Mouse (Mus musculus) lung, postnatal 0 days (tissue): Measurements from ENCODE around the gene Postn. TPM values are rescaled to one million over a fixed set of nuclear protein-coding genes. Genes with fewer than 3 reads are reported as not detected.

Source experiments
- ATAC-seq: fragments of 200-750 bp; cut with Nextera tagmentation; 2 replicates; pipeline ENCODE4 v1.8.0; 2017; ENCODE audit warnings: moderate library complexity
- DNase-seq: peaks from one replicate; pipeline ENCODE4 v3.0.0-alpha.2; 2016; ENCODE audit warnings: low spot score
- H3K27ac ChIP-seq: fragments of 300-500 bp; sonication (generic); 2 replicates; pipeline ENCODE4 v1.5.1; 2014; ENCODE audit warnings: antibody characterized with exemption, mild to moderate bottlenecking, low read length, mixed read lengths
- H3K27me3 ChIP-seq: fragments of 300-500 bp; sonication (generic); replicated peaks from 2 replicates; pipeline ENCODE4 v1.6.1; 2014; ENCODE audit warnings: low read length, mixed read lengths; ENCODE audit not compliant: insufficient read depth
- H3K36me3 ChIP-seq: fragments of 300-500 bp; sonication (generic); 2 replicates; pipeline ENCODE4 v1.6.1; 2014; ENCODE audit warnings: low read length, mixed read lengths; ENCODE audit not compliant: insufficient read depth
- H3K4me1 ChIP-seq: fragments of 300-500 bp; sonication (generic); 2 replicates; pipeline ENCODE4 v1.6.1; 2014; ENCODE audit warnings: antibody characterized with exemption, low read depth, low read length, mixed read lengths; ENCODE audit not compliant: insufficient read depth
- H3K4me2 ChIP-seq: fragments of 300-500 bp; sonication (generic); replicated peaks from 2 replicates; pipeline ENCODE4 v1.6.1; 2014; ENCODE audit warnings: low read depth, mild to moderate bottlenecking, low read length, moderate library complexity, mixed read lengths
- H3K4me3 ChIP-seq: fragments of 300-500 bp; sonication (generic); 2 replicates; pipeline ENCODE4 v1.5.1; 2014; ENCODE audit warnings: low read depth, low read length
- H3K9ac ChIP-seq: fragments of 300-500 bp; sonication (generic); replicated peaks from 2 replicates; pipeline ENCODE4 v1.6.1; 2014; ENCODE audit warnings: low read depth, mild to moderate bottlenecking
- H3K9me3 ChIP-seq: fragments of 300-500 bp; sonication (generic); 2 replicates; pipeline ENCODE4 v1.6.1; 2016; ENCODE audit warnings: low read length, mixed read lengths
- CTCF ChIP-seq: IDR thresholded peaks from 2 replicates; pipeline ENCODE4 v1.5.1; 2016; ENCODE audit warnings: antibody characterized with exemption, mild to moderate bottlenecking
- EP300 ChIP-seq: IDR thresholded peaks from 2 replicates; pipeline ENCODE4 v1.6.1; 2016; ENCODE audit warnings: antibody characterized with exemption, mild to moderate bottlenecking, control low read depth
- WGBS: fragments of 180-500 bp; shearing (Covaris S2); extraction: QIAGEN DNeasy Blood & Tissue Kit; methylation state at CpG from one replicate; pipeline ENCODE4 v1.1.7; 2014; 5-methylcytosine and 5-hydroxymethylcytosine counted together
- polyA plus RNA-seq: library from polyadenylated mRNA; unstranded; fragments of >200 nt; fragmentation: Nextera tagmentation; extraction: Ambion mirVana; gene quantifications from 2 replicates; pipeline ENCODE4 v1.2.1, GENCODE M21; 2015

Postn gene
- polyA plus RNA-seq, 1 experiment from 2014 or later: 199 TPM

DNA sequence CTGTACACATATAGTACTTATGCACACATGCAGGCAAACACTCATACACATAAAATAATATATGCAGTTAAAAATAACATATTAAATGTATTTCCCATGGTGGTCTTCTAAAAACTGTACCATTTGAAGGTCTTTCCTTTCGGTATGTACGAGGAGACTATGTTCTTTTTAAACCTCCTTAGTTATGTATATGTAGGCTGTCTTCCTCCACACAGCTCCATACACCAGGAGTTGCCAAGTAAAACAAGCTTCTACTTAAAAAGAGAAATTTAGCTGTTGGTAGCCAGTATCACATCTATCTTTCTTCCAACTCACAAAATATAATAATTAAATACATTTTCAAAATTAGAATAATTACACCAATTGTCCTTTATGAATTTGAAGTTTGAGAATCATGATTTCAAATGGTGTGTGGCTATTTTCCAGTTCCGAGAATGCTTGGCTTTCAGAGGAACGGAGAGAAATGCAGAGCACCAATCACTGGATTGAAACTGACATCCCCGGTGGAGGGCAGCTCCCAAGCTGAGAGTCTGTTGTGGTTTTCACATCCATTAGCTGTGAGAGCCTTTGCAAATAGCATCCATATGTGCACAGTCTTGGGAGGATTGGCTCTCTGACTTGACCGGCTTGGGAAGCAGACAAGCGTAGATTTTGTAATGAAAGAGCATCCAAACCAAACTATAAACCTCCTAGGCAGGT lies 52.1 kb downstream of the Postn start:
- ATAC-seq: no peak
- 83% methylated on average over 7 of the region's 7 CpGs for WGBS
- Histone ChIP-seq H3K9me3 (no peaks in the 10 kb centered on the region), H3K4me2 (no peak overlapping the region), H3K9ac (no peak overlapping the region), H3K36me3 (no peaks in the 10 kb centered on the region), H3K27ac (no peak overlapping the region), H3K27me3 (no peaks in the 10 kb centered on the region), H3K4me3 (no peak overlapping the region), H3K4me1 (no peaks in the 10 kb centered on the region)
- no peak for DNase-seq
- TF ChIP-seq CTCF: no peak
- no peak for TF ChIP-seq EP300

DNA sequence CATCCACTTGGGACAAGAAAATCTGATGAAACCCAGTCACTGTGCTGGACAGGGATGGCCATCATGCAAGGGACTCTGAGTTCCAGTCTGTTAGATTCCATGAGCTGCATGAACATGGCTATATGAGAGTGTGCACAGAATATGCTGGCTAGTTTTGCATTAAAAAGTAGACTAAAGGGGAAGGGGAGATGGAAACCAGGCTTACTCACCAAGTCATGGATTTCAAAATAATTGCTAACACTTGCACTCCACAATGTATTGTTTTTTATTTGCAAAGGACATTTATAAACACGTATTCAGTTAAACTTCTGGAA lies 52.6 kb downstream of the Postn start:
- Histone ChIP-seq H3K4me1 (no peaks in the 10 kb centered on the region), H3K27ac (no peak overlapping the region), H3K9me3 (no peaks in the 10 kb centered on the region), H3K9ac (no peak overlapping the region), H3K27me3 (no peaks in the 10 kb centered on the region), H3K4me3 (no peak overlapping the region), H3K36me3 (no peaks in the 10 kb centered on the region), H3K4me2 (no peak overlapping the region)
- WGBS: 76% methylated on average over 1 of the region's 1 CpGs
- ATAC-seq (no peak), DNase-seq (no peak)
- no peak for TF ChIP-seq EP300
- no peak for TF ChIP-seq CTCF

DNA sequence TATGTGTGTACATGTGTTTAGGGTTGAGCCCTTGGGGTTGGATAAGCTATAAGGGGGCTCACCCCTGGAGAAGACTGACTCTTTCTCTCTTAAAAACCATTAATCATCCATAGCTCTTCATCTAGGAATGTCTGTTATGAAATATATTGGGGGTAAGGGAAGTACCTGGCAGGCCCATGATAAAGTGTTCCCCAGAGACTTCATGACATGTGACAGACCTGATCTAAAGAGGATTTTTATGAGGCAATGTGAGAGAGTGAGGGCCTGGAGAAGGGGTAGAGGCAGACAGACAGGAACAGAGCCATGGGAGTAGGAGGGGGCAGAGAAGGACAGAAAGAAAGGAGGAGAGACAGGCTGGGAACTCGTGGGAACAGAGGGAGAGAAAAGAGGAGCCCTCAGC lies 53.5 kb downstream of the Postn start:
- Histone ChIP-seq H3K9me3 (no peaks in the 10 kb centered on the region), H3K9ac (no peak overlapping the region), H3K27me3 (no peaks in the 10 kb centered on the region), H3K27ac (no peak overlapping the region), H3K4me3 (no peak overlapping the region), H3K4me2 (no peak overlapping the region), H3K36me3 (no peaks in the 10 kb centered on the region), H3K4me1 (no peaks in the 10 kb centered on the region)
- DNase-seq (no peak), ATAC-seq (no peak)
- 32% methylated on average over 1 of the region's 1 CpGs for WGBS
- TF ChIP-seq CTCF (no peak), EP300 (no peak)

DNA sequence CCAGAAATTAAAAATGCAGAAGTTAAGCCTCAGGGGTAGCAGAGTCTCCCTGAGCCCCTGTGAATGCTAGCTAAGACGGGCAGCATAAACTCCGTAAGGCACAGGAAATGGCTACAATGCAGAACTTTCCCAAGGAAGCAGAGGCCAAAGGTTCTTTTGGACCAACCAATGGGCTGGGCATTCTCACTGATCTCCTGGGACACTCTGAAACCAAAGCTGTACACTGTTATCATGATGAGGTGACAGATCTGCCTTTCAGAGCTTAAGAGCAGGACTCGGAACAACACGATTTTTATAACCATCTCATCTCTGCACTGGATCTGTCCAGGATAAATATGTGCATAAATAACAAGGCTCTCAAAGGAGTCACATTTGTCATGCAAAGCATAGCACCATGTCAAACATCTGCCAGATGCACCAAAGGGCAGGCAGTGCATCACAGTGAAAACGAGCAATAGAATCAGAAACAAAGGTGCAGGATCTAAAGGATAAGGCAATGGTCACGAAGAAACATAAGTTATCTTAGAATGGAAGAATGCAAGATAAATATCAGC lies 57.0 kb downstream of the Postn start:
- 35% methylated on average over 6 of the region's 6 CpGs for whole genome bisulfite sequencing
- H3K4me2 ChIP-seq: no peak overlapping the region
- no peaks in the 10 kb centered on the region for H3K9me3 ChIP-seq
- H3K27me3 ChIP-seq: no peaks in the 10 kb centered on the region
- ATAC-seq (peak; percentile 56), DNase-seq (peak; percentile 35)
- TF ChIP-seq EP300 (no peak), CTCF (no peak)
- no peak overlapping the region for H3K4me3 ChIP-seq
- no peaks in the 10 kb centered on the region for H3K36me3 ChIP-seq
- H3K4me1 ChIP-seq: no peaks in the 10 kb centered on the region
- 0 out of 2 replicates have a peak overlapping the region, but pooled peaks have one; percentile 5 for H3K27ac ChIP-seq
- no peak overlapping the region for H3K9ac ChIP-seq

DNA sequence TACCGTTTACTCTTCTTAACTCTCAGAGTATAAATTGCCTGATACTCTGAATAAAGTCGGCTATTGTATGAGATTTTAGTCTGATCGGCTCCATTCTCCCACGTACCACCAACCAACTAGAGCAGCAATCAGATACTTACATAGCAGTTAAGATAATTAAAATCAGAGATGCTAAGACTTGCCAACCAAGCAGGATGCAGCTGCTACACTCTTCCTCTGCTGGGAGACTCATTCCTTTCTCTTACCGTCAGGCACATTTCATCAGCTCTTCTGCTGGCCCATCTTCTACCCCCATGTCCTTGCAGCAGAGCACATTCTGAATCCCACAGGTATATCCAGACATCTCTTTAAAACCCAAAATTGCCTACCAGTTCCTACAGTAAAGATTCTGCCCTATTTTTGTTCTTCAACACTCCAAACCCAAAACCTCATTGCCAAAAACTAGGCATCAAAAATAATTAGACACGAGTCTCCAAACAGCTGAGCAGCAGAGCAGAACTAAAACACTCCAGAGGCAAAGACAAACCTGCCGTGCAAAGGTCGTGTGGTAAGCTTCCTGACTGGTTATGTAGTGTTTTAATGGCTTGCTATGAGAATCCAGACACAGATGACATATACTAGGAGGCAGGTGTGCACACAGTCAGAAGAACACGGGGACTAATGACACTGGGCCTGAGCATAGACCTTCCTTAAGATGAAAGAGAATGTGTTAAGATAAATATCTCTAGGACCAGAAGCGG lies 59.5 kb downstream of the Postn start:
- no peak for ATAC-seq
- WGBS: 68% methylated on average over 10 of the region's 10 CpGs
- H3K27me3 ChIP-seq: no peaks in the 10 kb centered on the region
- no peak for DNase-seq
- H3K4me1 ChIP-seq: no peaks in the 10 kb centered on the region
- no peaks in the 10 kb centered on the region for H3K9me3 ChIP-seq
- no peak overlapping the region for H3K9ac ChIP-seq
- H3K36me3 ChIP-seq: no peaks in the 10 kb centered on the region
- TF ChIP-seq EP300: no peak
- H3K4me3 ChIP-seq: no peak overlapping the region
- no peak overlapping the region for H3K4me2 ChIP-seq
- no peak overlapping the region for H3K27ac ChIP-seq

DNA sequence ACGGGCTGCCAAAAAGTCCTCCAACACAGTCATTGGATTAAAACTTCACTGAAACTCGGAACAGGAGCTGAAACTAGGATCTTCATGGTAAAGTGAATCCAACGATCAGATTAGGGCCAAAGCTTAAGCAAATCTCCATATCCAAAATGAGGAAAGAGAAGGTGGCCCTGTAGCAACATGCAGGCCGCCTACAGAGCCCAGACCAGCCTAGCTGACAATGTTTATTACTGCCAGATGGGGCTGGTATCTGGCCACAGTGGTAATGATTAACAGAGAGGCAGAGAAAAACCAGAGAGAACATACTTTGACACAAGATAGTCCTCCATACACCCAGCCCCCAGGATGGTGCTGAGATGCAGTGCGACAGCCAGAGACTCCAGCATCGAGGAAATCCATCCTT lies 60.1 kb downstream of the Postn start:
- H3K9ac ChIP-seq: no peak overlapping the region
- DNase-seq (no peak), ATAC-seq (no peak)
- no peaks in the 10 kb centered on the region for H3K27me3 ChIP-seq
- no peak overlapping the region for H3K27ac ChIP-seq
- no peak overlapping the region for H3K4me3 ChIP-seq
- no peak overlapping the region for H3K4me2 ChIP-seq
- H3K4me1 ChIP-seq: no peaks in the 10 kb centered on the region
- 83% methylated on average over 6 of the region's 6 CpGs for WGBS
- H3K9me3 ChIP-seq: no peaks in the 10 kb centered on the region
- H3K36me3 ChIP-seq: no peaks in the 10 kb centered on the region
- TF ChIP-seq CTCF (no peak), EP300 (no peak)
